Comparison of ENCODE assay signal across 30 mouse cellular contexts in the genomic region with DNA sequence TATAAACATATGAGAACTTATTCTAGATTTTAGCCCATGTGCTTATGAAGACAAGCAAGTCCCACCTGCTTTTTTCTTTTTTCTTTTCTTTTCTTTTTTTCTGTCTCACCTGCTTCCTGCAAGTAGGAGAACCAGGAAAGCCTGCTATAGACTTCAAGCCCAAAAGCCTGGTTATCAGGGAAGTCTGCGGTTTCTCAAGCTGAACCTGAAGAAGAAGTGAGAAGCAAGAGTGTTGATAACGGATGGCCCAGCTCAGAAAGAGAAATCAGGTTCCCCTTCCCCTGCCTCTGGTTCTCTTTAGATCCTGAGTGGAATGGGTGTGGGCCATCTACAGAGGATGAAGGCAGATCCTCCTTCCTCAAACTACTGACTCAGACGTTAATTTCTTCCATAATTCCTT. TPM values are rescaled to one million over a fixed set of nuclear protein-coding genes. Genes with fewer than 3 reads are reported as not detected.
"Had no signal": no experiment of that assay in that cellular context is flagged by ENCODE, and none has a peak within 500 bp of the region (broad histone marks: within the 10 kb centered on the region; RNA-seq: fewer than 3 reads in every experiment).

No protein-coding gene starts in this region.

- H3K36me3 ChIP-seq: liver, embryonic 13.5 days; midbrain, embryonic 10.5 days; midbrain, embryonic 13.5 days; neural tube, embryonic 13.5 days had no signal

- DNase-seq: kidney, adult 2 months; kidney, postnatal 25 days; layer of hippocampus, postnatal 36 days; liver, embryonic 13.5 days; lung, adult 2 months; lung, postnatal 14 days; lung, postnatal 4 days; retina, postnatal 1 day; right cerebral cortex, postnatal 25 days; thymus, adult 2 months; thymus, postnatal 14 days; thymus, postnatal 4 days had no signal

- H3K4me1 ChIP-seq: liver, embryonic 13.5 days; midbrain, embryonic 10.5 days; midbrain, embryonic 13.5 days; neural tube, embryonic 13.5 days had no signal

- H3K4me3 ChIP-seq: left cerebral cortex, adult 2 months; liver, embryonic 13.5 days; megakaryocyte, embryonic 14.5 days; midbrain, embryonic 10.5 days; midbrain, embryonic 13.5 days; myocyte; neural tube, embryonic 13.5 days had no signal

- ATAC-seq: midbrain, embryonic 13.5 days; midbrain, embryonic 16.5 days had no signal

- H3K27me3 ChIP-seq: liver, embryonic 13.5 days; midbrain, embryonic 13.5 days; neural tube, embryonic 13.5 days had no signal

- H3K27ac ChIP-seq: kidney, postnatal 0 days; left cerebral cortex, adult 2 months; liver, embryonic 13.5 days; midbrain, embryonic 10.5 days; midbrain, embryonic 13.5 days; neural tube, embryonic 13.5 days; stomach, postnatal 0 days had no signal

RNA-seq across cellular contexts. Expression of gene Fcrla, which starts 4.7 kb away (rescaled TPM):
- total RNA-seq: layer of hippocampus, adult 8-10 months; layer of hippocampus, postnatal 10 days; layer of hippocampus, postnatal 36 days; left cerebral cortex, adult 2 months; left cerebral cortex, postnatal 10 days; left cerebral cortex, postnatal 36 days had no signal
- polyA plus RNA-seq: kidney, embryonic 14.5 days; kidney, postnatal 0 days; limb, embryonic 11.5 days; lung, embryonic 16.5 days; midbrain, embryonic 10.5 days; midbrain, embryonic 13.5 days; midbrain, embryonic 16.5 days; myocyte; neural tube, embryonic 13.5 days; stomach, embryonic 14.5 days had no signal

RNA-seq across cellular contexts. Expression of gene Fcrlb, which starts 19.3 kb away (rescaled TPM):
- total RNA-seq: monocyte, adult 5-6 weeks had no signal
- polyA plus RNA-seq: kidney, embryonic 14.5 days; limb, embryonic 11.5 days; liver, embryonic 13.5 days; lung, embryonic 16.5 days; midbrain, embryonic 10.5 days; stomach, embryonic 14.5 days had no signal

RNA-seq across cellular contexts. Expression of gene Fcgr2b, which starts 44.3 kb away (rescaled TPM):
- polyA plus RNA-seq: midbrain, embryonic 10.5 days had no signal

RNA-seq across cellular contexts. Expression of gene Gm26620, which starts 47.2 kb away (rescaled TPM):
- total RNA-seq: monocyte, adult 5-6 weeks had no signal
- polyA plus RNA-seq: kidney, embryonic 14.5 days; limb, embryonic 11.5 days had no signal
